Mouse (Mus musculus): ENCODE data around the gene Trio.

- TF ChIP-seq EP300 (optimal IDR thresholded peaks at IDR 0.05) (no peak), CTCF (IDR thresholded peaks at IDR 0.05; ENCODE audit: low read depth) (no peak)
These were observed 342.4 kb downstream of the Trio start for GRCm38 (mm10) chr15:27683206-27683605.

Measured in stomach, postnatal 0 days (tissue).